Mouse (Mus musculus): Measurements from ENCODE around the gene Sema6b.

DNA sequence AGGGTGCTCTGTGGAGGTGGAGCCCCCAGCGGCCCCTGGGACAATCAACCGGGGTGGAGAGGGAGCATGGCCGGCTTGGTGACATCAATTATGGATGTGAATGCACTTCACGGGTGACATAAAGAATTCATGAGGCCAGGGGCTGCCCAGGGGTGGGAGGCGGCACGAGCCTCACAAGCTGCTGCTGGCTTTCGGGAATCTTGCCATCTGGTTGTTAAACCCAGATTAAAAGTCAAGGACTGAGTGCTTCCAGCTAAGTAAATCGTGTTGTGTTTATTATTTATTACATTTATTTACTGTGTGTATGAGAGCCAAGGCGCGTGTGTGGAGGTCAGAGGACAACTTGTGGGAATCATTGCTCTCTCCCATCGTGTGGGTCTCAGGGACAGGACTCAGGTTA lies 25.5 kb upstream of the Sema6b start:
- TF ChIP-seq CTCF (IDR thresholded peaks at IDR 0.05; ENCODE audit: low read depth) (no peak), EP300 (IDR thresholded peaks at IDR 0.05; ENCODE audit: low read depth) (no peak)
